Mouse (Mus musculus) WW6 (cell line): ENCODE results near the gene Gm11549.
A peak's percentile ranks its signal among the peaks of the same experiment; 100 is the strongest.

Source experiments
- DNase-seq: peaks from one replicate; pipeline ENCODE4 v3.0.0-alpha.2; 2013; ENCODE audit warnings: low read depth, low spot score

Gm11549 gene

DNA sequence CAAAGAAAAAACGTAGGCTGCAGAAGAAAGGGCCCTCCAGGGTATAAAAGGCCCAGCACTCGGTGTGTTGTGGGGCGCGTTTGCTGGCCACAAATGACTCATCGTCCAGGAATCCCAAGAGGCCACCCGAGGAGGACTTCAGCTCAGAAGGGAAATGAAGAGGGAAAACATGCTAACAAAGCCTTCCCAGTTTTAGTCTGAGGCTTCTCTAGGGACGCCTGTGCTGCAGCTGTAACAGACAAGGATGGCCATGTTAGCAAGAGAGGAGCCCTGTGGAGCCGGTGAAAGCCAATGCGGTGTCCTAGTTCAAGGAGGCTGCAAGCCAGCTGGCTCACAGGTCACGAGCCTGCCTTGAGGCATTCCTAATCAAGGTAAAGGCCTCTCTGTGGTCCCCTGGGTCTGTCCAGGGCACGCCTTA lies 39.8 kb downstream of the Gm11549 start:
- DNase-seq = no peak

DNA sequence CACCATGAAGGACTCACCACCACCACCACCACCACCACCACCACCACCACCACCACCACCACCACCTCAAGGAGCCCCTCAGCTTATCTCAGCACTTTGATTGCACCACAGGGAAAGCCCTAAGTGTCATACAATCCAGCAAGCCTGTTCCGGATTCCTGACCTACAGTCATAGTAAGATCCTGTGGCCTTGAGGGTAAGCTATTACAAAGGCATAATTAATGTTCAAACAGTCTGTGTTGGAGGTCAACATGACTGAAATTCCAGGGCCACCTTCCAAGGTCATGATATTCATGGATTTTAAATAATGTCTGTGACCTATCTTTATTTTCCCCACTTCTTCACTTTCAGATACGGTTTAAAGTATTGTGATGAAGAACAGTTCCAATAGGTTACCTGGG lies 41.1 kb downstream of the Gm11549 start:
- DNase-seq = no peak

DNA sequence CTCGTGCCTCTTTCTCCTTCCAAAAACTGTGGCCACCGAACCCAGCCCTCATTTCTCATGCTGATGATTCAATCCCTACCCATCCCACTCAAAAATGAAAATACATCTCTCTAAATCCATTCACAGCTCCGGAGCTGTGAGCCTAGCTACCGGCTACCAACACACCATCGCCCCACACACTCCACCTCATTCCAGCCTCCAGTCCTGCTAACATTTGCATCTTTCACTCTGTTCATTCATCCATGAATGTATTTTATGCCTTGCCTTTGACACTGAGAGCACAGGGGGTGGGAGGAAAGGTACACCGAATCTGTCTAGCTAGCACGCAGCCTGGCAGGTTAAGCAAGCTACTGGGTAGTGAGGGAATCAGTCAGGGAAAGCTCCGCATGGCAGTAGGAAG lies 42.8 kb downstream of the Gm11549 start:
- no peak for DNase-seq

DNA sequence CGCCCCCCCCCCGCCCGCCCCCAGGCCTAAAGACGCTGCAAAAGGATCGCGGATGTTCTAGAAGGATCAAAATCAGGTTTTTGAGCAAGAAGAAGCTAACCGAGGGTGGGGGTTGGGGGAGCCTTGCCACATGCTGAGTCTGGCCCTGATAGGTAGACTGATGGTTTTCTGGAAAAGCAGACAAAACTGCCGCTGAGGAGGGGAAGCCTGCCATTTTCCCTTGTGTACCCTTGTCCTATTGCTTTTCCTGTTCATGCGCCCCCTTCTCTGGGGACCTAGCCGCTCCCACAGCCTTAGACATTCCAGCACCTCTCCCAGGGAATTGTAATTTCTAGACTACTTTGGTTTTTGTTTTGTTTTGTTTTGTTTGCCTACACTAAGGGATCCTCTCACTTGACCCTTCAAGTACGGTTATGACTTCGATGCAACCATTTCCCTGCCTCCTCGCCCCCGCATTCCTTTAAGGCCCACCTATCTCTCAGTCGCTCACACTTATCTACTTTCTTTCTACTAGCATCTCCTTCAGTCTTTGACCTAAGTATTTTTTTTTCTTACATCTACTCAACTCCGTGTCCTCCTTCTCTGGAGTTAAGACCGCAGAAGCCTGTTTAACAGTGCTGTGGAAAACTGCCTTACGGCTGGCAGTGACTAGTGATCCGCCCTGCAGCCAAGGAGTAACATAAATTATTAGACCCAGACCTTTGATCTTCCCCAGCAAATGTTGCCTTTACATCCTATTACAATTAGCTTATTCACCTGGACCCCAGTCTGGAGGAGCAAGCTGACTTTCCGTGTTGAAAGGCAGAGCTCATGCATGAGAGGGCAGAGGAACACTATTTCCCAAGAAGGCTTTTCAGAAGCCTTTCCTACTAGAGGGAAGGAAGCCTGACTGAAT lies 45.1 kb downstream of the Gm11549 start:
- DNase-seq = no peak

DNA sequence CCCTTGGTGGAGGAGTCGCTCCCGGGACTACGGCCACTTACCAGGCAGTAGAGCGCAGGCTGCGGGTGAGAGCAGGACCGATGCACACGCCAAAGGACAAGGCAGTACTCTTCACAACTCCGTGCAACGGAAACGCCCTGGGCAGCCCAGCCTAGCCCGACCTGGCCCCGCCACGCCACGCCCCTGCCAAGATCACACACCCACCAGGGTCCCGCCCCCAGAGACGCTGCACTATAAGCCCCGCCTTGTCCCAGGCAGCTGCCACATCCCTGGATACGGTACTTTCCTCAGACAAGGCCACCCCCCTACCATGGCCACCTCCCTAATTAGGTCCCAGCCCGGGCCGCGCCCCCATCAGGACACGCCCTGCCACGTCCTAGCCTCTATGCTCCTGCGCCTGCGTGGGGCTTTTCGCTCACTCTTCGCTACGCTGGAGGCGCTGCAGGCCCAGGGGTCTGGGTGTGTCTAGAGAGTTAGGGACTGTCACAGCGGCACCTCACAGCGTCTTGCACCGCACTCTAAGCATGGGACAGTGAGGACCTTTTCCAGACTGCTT lies 46.0 kb downstream of the Gm11549 start, which contains the start of the genes Anxa5 and 1810062G17Rik:
Anxa5 (minus strand) TSS at position 363 of the 556 bp plus-strand sequence.
1810062G17Rik (plus strand) TSS at position 406 of the 556 bp plus-strand sequence.
- peak; percentile 89 for DNase-seq

DNA sequence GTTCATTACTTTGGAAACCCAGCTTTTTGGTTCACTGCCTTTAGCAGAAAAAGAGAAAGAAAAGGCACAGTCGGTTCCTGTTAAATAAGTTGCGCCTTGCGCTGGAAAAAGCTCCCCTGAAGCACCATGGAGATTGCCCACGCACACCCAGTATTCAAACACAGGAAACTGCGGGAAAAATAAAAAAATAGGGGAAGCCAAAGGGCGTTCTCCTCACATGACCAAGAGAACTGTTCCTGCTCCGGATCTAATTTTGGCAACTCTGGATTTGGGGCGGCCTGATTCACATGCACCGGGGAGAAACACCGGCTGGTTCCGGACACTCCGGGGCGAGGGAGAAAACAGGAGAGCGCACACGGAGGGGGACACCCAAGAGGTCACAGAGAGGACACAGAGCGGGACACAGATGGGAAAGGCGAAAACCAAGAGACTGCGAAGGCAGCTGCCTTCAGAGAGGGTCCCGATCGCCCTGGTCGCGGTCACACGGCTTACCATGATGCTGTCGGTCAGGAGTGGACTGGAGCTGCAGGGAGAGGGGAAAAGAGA lies 46.6 kb downstream of the Gm11549 start:
- DNase-seq = no peak

DNA sequence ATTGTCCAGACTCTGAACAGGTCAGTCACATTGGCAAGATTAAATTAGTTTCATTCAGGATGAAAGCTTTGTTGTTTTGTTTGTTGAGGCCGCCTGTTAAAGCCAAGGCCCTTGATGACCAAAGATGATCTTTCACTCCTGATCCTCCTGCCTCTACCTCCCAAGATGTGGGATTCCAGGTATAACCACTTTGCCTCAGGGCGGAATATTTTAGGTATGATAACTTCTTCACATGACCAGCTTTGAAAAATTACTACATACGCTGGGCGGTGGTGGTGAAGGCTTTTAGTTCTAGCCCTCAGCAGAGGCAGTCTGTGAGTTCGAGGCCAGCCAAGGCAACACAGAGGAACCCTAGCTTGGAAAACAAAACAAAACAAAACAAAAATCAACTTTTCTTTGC lies 47.2 kb downstream of the Gm11549 start:
- no peak for DNase-seq

DNA sequence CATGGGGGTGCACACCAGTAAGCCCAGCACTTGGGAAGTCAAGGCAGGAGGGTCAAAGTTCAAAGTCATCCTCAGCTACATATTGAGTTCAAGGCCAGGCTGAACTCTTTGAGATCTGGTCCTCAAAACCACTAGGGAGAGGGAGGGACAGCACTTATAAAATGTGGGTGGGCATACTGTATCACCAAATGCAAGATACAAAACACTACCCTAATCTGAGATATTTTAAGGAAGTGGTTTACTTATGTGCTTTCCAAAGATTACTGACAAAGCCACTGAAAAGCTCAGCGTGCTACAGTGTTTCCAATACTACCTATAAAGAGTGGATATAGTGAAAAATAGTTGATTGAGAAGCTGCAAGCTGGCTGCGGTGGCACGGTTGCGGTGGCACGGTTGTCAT lies 48.4 kb downstream of the Gm11549 start:
- DNase-seq = no peak

DNA sequence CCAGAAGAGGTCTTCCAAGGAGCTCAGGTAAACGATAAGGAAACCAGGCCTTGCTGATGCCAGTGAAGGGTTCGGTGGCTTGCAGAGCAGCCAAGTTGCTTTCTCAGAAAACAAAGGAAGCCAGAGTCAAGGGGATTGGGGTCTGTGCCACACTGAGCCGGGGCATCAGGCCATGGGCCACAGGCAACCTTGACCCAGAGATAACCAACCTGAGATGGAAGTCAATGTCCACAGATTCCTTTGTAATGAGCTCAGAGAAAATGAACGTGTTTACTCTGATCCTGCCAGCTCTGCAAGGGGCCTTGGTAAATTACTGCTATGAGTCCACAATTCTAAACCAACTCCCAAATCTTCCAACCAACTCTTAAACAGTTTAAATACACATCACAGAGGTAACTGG lies 49.8 kb downstream of the Gm11549 start:
- DNase-seq = no peak

DNA sequence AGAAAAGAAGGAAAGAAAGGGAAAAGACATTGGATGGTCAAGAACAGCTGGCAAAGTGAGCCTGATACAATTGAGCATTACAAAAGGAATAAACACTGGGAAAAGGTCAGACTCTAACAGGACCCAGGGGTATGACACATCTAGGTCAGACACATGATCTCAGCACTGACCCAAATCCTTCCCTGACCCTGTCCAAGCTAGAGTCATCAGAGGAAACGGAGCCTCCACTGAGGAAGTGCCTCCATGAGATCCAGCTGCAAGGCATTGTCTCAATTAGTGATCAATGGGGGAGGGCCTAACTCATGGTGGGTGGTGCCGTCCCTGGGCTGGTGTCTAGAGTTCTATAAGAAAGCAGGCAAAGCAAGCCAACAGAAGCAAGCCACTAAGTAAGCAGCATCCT lies 52.7 kb downstream of the Gm11549 start:
- DNase-seq = no peak

DNA sequence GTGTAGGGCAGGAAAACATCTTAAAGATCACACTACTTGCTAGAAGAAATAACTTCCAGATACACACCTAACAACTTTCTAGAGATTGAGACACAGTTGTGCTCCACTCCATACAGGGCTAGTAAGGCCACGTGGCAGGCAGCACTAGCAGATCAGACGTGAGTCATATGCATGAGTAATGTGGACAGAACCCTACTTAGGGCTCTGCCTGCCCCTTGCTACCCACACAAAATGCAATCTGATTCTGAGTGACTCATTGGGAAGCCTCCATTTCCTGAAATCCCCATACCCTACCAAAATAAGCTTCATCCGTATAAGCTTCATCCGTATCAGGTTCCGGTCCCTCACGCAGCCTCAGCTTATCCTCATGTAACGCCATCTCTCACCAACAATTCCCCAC lies 54.0 kb downstream of the Gm11549 start:
- no peak for DNase-seq

DNA sequence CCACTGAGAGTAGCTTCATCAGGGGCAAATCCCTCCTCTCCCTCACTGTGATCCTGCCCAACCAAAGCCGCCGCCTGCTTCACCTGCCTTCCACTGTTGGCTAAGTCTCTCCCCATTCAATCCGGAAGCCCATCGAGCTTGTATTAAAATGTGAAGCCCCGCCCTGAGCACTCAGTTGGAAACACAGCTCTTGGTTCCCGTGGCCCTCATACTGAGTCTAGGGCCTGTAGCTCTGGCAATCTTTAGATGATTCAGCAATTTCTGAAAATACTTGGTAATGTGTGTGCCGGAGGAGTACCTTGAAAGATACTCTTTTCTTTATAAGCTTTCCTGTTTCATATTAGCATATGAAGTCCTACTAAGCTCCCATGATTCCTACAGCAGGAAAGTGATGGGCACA lies 56.1 kb downstream of the Gm11549 start:
- no peak for DNase-seq
